Mouse (Mus musculus): ENCODE results near the gene Poldip3.

Gene Poldip3

GRCm38 (mm10) chr15:83165526-83166315 lies 16.5 kb upstream of the Poldip3 start:
- DNase-seq (ENCODE audit: low read depth) = no peak

- peak; percentile 30 for DNase-seq (ENCODE audit: low read depth)
Measured at GRCm38 (mm10) chr15:83164971-83165471, 15.8 kb upstream of the Poldip3 start.

DNA sequence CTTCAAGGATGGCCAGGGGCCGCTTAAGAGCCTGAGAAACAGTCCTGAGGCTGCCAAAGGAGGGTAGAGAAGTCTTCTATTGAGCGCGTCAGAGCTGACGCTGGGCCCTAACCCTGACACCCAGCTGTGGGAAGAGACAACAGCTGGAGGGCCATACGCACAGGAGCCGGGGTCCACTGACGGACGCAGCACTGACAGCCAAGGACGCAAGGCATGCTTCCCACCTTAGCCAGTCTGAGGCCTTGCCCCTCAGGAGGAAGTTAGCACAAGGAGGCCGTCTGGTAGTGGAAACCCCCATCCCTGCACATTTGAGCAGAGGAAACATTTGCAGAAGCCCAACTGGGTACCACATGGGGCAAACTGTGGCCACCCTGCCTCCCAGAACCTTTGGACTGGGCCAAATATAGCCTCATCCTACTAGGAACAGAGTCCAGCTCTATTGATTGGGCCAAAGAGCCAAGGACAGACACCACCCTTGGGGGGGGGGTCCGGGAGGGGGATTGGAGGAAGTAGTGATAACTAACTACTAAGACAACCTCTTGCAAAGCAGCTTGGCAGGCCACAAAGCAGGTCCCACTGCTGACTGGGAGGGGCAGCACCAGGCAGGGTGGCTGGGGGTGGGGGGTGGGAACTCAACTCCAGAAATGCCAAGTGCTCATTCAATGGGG lies 13.8 kb upstream of the Poldip3 start:
- DNase-seq (ENCODE audit: low read depth) = no peak

- DNase-seq (ENCODE audit: low read depth) = no peak
Measured at GRCm38 (mm10) chr15:83162001-83162400, 12.8 kb upstream of the Poldip3 start.

DNA sequence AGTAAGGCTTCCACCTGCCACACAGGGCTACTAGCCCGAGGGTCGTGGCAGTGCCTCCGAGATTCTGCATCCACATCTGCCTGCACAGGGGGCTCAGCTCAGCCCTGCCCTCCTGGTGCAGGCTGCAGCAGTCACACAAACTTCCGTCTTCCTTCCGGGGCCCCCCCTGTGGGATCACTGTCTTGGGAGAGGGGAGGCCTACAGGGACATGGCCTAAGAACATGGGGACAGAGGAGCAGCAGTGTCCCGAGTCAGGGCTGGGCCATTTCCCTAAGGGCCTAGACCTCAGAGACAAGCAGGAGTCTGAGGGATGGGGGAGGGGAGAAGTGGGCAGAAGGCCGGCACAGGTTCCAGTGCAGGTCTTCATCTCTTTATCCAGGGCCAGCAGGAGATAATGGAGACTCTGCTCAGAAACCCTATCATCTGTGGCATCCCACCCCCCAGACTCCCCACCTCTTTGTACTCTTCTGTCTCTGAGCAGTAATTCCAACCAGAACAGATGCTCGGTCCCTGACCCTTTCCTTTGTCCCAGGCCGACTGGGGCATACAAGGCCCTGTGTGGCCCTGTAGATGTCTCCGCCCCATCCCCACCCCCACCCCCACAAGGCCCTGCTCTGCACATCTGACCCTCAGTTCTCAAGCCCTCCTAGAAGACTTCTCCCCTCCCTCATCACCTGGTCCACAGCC lies 12.0 kb upstream of the Poldip3 start:
- DNase-seq (ENCODE audit: low read depth) = no peak

- no peak for DNase-seq (ENCODE audit: low read depth)
Measured at GRCm38 (mm10) chr15:83160561-83160960, 11.4 kb upstream of the Poldip3 start.

- DNase-seq (ENCODE audit: low read depth) = no peak
Measured at GRCm38 (mm10) chr15:83159823-83160222, 10.6 kb upstream of the Poldip3 start.

DNA sequence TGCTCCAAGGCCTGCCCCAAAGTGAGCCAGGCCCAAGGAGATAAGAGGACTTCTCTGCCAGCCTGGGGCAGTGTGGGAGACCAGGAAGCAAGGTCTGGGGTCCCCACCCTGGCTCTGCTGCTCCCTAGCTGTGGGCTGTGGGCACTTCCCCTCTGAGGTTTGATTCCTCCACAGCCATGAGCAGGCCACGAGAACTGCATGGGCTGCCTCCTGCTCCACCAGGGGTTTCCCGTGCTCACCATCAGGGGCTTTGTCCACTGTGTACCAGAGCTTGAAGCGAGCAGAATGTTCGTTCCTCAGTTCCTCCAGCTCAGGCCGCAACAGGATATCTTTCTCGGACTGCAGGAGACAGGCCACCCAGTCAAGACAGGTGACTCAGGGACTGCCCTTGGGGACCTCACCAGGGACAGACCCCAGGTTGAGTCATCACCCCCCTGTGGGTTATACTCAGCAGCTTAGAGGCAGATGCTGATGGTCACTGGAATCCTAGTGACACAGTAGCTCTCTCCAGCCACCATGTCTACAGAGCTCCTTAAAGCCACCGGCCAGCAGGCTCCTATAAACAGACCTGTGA lies 9.5 kb upstream of the Poldip3 start:
- no peak for DNase-seq (ENCODE audit: low read depth)

- DNase-seq (ENCODE audit: low read depth) = no peak
Measured at GRCm38 (mm10) chr15:83157667-83158064, 8.5 kb upstream of the Poldip3 start.

DNA sequence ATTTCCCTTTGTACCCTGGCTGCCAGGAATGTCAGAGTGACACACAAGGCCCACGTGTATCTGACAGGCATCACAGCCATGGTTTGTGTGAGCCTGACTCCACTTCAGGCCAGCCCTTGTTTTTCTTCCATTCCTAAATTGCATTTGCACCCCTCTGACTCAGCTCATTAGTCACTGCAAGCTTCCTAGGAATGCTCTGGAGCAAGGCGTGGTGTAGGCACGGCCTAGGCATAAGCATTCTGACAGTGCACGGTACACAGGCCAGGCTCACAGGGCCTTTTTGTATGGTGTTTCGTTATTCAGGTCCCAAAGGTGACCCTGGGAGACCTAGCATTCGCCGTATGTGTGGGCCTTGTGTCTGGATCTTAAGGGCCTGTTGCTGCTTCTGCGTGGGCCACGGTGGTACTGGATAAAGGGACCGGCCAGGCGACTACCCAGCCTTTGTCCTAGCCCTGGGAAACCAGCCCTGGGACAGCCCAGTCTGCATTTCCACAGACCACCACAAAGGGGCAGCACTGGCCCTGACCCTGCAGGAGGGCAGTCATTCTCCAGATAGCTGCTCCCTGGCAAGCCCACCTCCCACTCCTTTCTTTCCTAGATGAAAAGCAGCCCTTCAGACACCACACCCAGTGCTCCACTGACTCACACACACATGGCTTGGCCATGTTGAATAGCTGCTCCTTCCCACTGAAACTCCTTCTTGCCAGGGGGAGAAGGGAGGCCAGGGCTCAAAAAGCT lies 7.9 kb upstream of the Poldip3 start:
- peak; percentile 31 for DNase-seq (ENCODE audit: low read depth)

- no peak for DNase-seq (ENCODE audit: low read depth)
Measured at GRCm38 (mm10) chr15:83155672-83156419, 6.7 kb upstream of the Poldip3 start.

- no peak for DNase-seq (ENCODE audit: low read depth)
Measured at GRCm38 (mm10) chr15:83154309-83154708, 5.1 kb upstream of the Poldip3 start.

DNA sequence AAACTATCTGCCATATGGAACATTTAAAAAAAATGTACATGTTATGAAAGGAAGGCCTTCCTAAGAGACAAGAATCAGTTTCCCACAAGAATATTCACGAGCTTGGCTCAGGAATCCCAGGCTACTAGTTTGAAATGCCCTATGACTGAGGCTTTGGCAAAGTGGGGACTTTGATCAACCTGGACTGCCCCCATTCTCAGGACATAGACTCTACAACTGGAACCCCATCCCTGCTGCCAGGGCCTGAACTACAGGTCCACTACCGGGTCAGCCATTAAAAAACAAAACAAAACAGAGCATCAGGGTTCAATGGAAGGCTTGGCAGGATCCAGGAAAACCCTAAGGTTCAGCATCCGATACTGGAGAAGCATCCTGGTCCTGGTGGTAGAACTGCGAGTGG lies 1.5 kb upstream of the Poldip3 start:
- DNase-seq (ENCODE audit: low read depth) = no peak

GRCm38 (mm10) chr15:83150073-83150442 lies 874 bp upstream of the Poldip3 start:
- no peak for DNase-seq (ENCODE audit: low read depth)

GRCm38 (mm10) chr15:83148801-83149195 lies 386 bp downstream of the Poldip3 start:
- no peak for DNase-seq (ENCODE audit: low read depth)

DNA sequence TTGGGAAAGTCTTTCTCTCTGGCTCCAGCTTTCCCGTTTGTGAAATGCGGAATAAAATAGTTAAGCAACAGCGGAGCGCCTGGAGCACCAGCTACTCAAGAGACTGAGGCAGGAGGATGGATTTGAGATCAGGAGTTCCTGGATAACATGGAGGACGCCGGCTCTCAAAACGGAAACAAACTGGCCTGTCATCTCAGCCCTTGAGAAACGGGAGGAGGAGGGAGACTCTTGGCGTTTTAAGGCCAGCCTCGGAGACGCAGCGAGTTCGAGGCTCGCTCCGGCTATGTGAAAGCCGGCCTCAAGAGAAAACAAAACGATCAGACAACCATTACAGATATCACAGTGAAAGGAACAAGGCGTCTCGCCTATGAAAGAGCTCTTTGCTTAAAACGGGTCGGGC lies 789 bp downstream of the Poldip3 start:
- no peak for DNase-seq (ENCODE audit: low read depth)

DNA sequence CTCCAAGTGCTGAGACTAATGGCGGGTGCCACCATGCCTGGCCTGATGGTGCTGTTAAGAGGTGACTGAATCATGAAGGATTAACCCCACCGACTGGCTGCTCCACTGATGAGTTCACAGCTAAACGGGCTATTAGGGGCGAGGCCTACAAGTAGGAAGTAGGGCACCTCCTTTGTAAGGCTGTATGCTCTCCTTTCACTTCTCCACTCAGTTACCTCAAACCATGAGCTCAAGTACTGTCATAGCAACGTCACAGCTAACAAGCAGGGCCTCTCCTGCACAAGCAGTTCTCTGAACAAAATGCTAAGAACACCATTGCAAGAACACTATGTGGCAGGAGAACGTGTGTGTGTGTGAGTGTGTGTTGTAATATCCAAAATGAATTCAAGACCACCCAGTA lies 3.6 kb downstream of the Poldip3 start:
- peak; percentile 25 for DNase-seq (ENCODE audit: low read depth)

GRCm38 (mm10) chr15:83142861-83143260 lies 6.3 kb downstream of the Poldip3 start:
- DNase-seq (ENCODE audit: low read depth) = no peak

- no peak for DNase-seq (ENCODE audit: low read depth)
Measured at GRCm38 (mm10) chr15:83135654-83136053, 13.5 kb downstream of the Poldip3 start.

DNA sequence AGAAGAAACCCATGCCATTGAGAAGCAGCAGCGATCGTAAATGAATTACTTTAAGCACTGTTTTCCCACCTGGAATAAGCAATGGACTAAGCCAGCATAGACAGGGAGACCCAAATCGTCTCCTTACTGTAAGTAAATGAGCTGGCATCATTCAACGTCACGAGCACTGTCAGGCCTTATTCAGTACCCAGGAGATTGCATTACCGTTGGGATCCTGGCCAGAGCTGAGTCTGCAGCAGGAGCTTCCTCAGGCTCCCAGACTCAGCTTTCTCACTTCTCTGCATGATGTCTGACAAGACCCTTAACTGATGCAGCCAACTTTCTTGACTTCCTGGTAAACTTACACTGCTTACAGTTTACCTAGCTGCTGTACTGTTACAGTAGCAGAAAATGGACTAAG lies 14.5 kb downstream of the Poldip3 start:
- no peak for DNase-seq (ENCODE audit: low read depth)

Data from c-Kit-positive CD71-negative TER-119-negative erythroid progenitor cells, embryonic 14.5 days (primary cell).